Mouse (Mus musculus) hindbrain, embryonic 15.5 days (tissue): ENCODE measurements around the gene Kcnd3. TPM values are rescaled to one million over a fixed set of nuclear protein-coding genes. Genes with fewer than 3 reads are reported as not detected.

ENCODE experiments used
- ATAC-seq: fragments of 200-750 bp; cut with Nextera tagmentation; 2 replicates; pipeline ENCODE4 v1.8.0; 2017; ENCODE audit warnings: low read depth, moderate number of reproducible peaks, moderate TSS enrichment; ENCODE audit not compliant: low FRiP score
- H3K27ac ChIP-seq: fragments of 300-500 bp; sonication (generic); replicated peaks from 2 replicates; pipeline ENCODE4 v1.5.1; 2015; ENCODE audit warnings: mild to moderate bottlenecking, inconsistent platforms
- H3K27me3 ChIP-seq: fragments of 300-500 bp; sonication (generic); 2 replicates; pipeline ENCODE4 v1.6.1; 2015; ENCODE audit warnings: control low read depth, inconsistent platforms
- H3K36me3 ChIP-seq: fragments of 300-500 bp; sonication (generic); 2 replicates; pipeline ENCODE4 v1.6.1; 2015; ENCODE audit warnings: control low read depth, inconsistent platforms
- H3K4me1 ChIP-seq: fragments of 300-500 bp; sonication (generic); replicated peaks from 2 replicates; pipeline ENCODE4 v1.6.1; 2015; ENCODE audit warnings: control low read depth, inconsistent platforms
- H3K4me2 ChIP-seq: fragments of 300-500 bp; sonication (generic); 2 replicates; pipeline ENCODE4 v1.6.1; 2015; ENCODE audit warnings: moderate library complexity, mild to moderate bottlenecking, inconsistent platforms
- H3K4me3 ChIP-seq: fragments of 300-500 bp; sonication (generic); 2 replicates; pipeline ENCODE4 v1.5.1; 2015; ENCODE audit warnings: mild to moderate bottlenecking, inconsistent platforms
- H3K9ac ChIP-seq: fragments of 300-500 bp; sonication (generic); 2 replicates; pipeline ENCODE4 v1.6.1; 2015; ENCODE audit warnings: inconsistent platforms
- H3K9me3 ChIP-seq: fragments of 300-500 bp; sonication (generic); 2 replicates; pipeline ENCODE4 v1.6.1; 2016; ENCODE audit warnings: control low read depth, inconsistent platforms
- WGBS: fragments of 180-500 bp; shearing (Covaris S2); methylation state at CpG from one replicate; pipeline ENCODE4 v1.1.7; 2015; 5-methylcytosine and 5-hydroxymethylcytosine counted together
- polyA plus RNA-seq: library from polyadenylated mRNA; unstranded; fragments of >200 nt; fragmentation: Nextera tagmentation; extraction: Ambion mirVana; gene quantifications from 2 replicates; pipeline ENCODE4 v1.2.1, GENCODE M21; 2015

Gene Kcnd3
- polyA plus RNA-seq, 1 experiment from 2014 or later: 10.0 TPM

DNA sequence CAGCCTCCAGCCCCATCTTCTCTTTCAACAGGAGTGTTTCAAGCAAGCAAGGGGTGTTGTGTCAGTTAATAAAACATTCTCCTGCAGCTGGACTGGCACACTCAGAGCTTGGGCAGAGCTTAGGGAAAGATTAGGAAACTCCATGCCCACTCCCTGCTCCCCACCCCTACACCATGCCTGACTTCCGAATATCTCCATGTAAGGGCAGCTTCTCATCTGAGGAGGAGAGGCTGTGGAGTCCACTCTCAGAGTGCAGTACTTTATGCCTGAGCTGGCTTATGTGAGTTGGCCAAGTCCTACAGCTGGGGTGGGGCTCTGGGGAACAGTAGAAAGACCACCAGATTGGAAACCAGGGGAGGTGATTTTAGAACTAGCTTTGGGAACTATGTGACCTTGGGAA lies 20.4 kb downstream of the Kcnd3 start:
- Histone ChIP-seq H3K4me2 (no peak overlapping the region), H3K9me3 (no peaks in the 10 kb centered on the region), H3K4me3 (no peak overlapping the region), H3K27ac (no peak overlapping the region), H3K36me3 (no peaks in the 10 kb centered on the region), H3K4me1 (no peaks in the 10 kb centered on the region), H3K9ac (no peak overlapping the region), H3K27me3 (no peaks in the 10 kb centered on the region)
- no peak for ATAC-seq
- 97% methylated on average over 1 of the region's 1 CpGs for WGBS

DNA sequence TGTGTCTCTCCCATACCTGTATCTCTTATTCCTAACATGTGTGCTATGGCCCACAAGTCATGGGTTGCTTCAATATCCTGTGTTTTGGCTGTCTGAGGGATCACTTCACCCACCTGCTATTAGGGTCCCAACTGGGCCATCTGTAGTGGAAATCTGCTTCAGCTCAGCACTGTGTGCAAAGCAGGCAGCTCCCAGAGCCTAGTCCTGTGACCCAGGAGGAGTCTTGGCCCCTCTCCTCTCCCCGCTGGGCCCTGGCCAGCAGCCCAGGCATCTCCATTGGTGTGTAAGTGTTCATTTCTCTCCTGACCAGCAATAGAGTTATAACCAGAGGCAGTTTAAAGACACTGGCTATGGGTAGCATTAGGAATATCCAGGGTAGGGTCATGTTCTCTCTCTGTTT lies 24.3 kb downstream of the Kcnd3 start:
- H3K27me3 ChIP-seq: no peaks in the 10 kb centered on the region
- H3K27ac ChIP-seq: no peak overlapping the region
- peak; percentile 59; the same call in 1 of the 2 replicates for ATAC-seq
- WGBS: 43% methylated on average over 1 of the region's 1 CpGs
- peaks cover 15% of the 10 kb centered on the region for H3K4me1 ChIP-seq
- H3K4me2 ChIP-seq: no peak overlapping the region
- H3K4me3 ChIP-seq: no peak overlapping the region
- no peaks in the 10 kb centered on the region for H3K9me3 ChIP-seq
- H3K36me3 ChIP-seq: no peaks in the 10 kb centered on the region
- no peak overlapping the region for H3K9ac ChIP-seq

DNA sequence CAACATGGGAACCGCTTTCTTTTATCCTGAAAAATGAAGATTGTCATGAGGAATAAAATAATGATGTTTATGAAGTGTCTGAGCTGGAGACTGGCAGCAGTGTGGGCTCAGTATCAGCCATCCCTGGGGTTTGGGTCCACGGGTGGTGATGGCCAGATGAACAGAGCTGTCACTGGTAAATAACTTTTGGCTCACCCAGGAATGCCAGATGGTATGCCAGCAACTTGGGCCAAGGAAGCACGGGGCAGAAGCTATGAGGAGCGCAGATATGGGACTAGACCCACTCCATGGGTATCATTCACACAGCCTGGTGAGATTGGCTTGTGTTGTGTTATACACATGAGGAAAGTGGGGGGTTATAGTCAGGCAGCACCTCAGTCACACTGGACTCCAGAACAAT lies 26.7 kb downstream of the Kcnd3 start:
- Histone ChIP-seq H3K27me3 (no peaks in the 10 kb centered on the region), H3K27ac (no peak overlapping the region), H3K9ac (no peak overlapping the region), H3K9me3 (no peaks in the 10 kb centered on the region), H3K4me2 (no peak overlapping the region), H3K36me3 (no peaks in the 10 kb centered on the region), H3K4me1 (peaks cover 38% of the 10 kb centered on the region), H3K4me3 (no peak overlapping the region)
- ATAC-seq: no peak
- whole genome bisulfite sequencing: 80% methylated on average over 4 of the region's 4 CpGs

DNA sequence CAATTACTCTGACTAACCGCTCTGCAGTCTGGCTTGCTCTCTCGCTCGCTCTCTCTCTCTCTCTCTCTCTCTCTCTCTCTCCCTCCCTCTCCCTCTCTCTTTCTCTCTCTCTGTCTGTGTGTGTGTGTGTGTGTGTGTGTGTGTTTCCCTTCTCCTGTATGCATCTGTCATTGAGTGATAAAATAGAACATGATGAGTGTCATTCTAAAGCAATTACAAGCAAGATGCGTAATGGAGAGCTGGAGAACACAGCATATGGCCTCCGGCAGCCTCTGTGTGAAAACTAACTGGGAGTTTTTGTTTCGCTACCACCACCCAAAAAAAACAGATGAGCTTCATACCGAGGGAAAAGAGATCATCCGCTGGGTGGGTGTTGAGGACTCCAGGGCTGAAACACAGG lies 29.3 kb downstream of the Kcnd3 start:
- no peaks in the 10 kb centered on the region for H3K36me3 ChIP-seq
- H3K9ac ChIP-seq: no peak overlapping the region; the same call in 1 of the 2 replicates
- no peaks in the 10 kb centered on the region for H3K27me3 ChIP-seq
- ATAC-seq: no peak
- no peak overlapping the region for H3K4me3 ChIP-seq
- WGBS: 29% methylated on average over 8 of the region's 8 CpGs
- H3K4me1 ChIP-seq: peaks cover 40% of the 10 kb centered on the region
- peak overlapping the region; percentile 43 for H3K27ac ChIP-seq
- peak overlapping the region; percentile 18; the same call in 1 of the 2 replicates for H3K4me2 ChIP-seq
- no peaks in the 10 kb centered on the region for H3K9me3 ChIP-seq

DNA sequence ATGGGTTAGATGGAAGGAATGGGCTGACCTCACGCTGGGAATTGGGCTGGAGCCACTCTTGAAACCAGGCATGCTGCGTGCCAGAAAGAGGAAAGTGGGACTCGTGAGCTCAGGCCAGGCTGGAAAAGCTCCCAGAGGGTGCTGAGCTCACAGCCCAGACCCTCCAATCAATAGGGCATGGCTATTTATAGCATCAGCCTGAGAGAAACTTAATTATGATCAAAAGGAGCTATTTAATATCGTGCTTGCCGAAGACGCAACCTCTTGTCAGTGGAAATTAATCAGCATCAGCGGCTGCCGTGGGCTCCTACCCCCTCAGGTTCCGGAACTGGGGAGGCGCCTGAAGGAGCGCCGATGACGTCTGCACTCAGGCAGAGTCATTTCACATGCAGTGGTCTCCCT lies 31.5 kb downstream of the Kcnd3 start:
- H3K4me2 ChIP-seq: peak overlapping the region; percentile 30; the same call in 1 of the 2 replicates
- H3K4me1 ChIP-seq: peaks cover 40% of the 10 kb centered on the region
- H3K9me3 ChIP-seq: no peaks in the 10 kb centered on the region
- no peak overlapping the region for H3K4me3 ChIP-seq
- peak; percentile 43; the same call in 1 of the 2 replicates for ATAC-seq
- no peak overlapping the region for H3K27ac ChIP-seq
- no peaks in the 10 kb centered on the region for H3K27me3 ChIP-seq
- WGBS: 34% methylated on average over 13 of the region's 13 CpGs
- H3K36me3 ChIP-seq: no peaks in the 10 kb centered on the region
- H3K9ac ChIP-seq: no peak overlapping the region

DNA sequence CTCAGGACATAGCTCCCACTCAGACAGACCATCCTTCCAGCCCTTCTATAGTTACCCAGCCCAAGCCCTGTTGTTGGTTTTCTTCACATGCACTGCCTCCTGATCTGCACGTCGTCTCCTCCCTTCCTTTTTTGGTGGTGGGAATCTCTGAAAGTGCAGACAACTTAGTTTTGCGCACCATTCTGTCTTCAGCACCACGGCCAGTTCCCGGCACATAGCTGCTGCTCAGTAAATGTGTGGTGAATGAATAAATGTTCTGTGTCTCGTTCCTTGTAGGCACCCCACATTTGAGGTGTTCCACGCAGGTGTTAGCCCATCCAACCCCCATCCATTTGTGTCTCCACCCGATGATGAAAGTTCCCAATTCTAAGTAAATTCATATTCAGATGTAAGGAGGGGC lies 35.0 kb downstream of the Kcnd3 start:
- Histone ChIP-seq H3K9ac (no peak overlapping the region), H3K36me3 (no peaks in the 10 kb centered on the region), H3K4me1 (peaks cover 29% of the 10 kb centered on the region), H3K27me3 (no peaks in the 10 kb centered on the region), H3K4me2 (no peak overlapping the region), H3K27ac (no peak overlapping the region), H3K9me3 (no peaks in the 10 kb centered on the region), H3K4me3 (no peak overlapping the region)
- ATAC-seq: no peak
- 57% methylated on average over 8 of the region's 8 CpGs for WGBS

DNA sequence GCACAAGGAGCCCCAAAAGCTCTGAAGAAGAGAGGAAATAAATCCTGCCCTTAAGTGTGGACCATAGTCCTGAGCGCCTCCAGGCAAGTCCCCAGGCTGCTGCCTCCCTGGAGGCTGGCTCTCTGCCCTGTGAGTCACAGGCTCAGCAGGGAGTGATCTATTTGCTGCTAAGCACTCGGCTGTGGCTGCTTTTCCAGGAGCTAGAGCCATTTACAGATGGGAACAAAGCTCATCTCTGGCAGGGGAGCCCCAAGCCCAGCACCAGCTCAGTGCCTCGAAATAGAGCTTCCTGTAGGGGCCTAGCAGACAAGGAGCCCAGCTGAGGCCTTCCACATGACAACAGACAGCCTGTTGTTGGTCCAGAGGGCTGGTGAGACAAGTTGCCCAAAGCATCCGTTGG lies 37.5 kb downstream of the Kcnd3 start:
- H3K4me2 ChIP-seq: no peak overlapping the region
- H3K9me3 ChIP-seq: no peaks in the 10 kb centered on the region
- ATAC-seq: peak; percentile 27
- no peak overlapping the region for H3K9ac ChIP-seq
- H3K4me3 ChIP-seq: no peak overlapping the region
- no peaks in the 10 kb centered on the region for H3K27me3 ChIP-seq
- WGBS: 17% methylated on average over 4 of the region's 4 CpGs
- no peaks in the 10 kb centered on the region for H3K36me3 ChIP-seq
- peaks cover 24% of the 10 kb centered on the region for H3K4me1 ChIP-seq
- peak overlapping the region; percentile 4 for H3K27ac ChIP-seq

DNA sequence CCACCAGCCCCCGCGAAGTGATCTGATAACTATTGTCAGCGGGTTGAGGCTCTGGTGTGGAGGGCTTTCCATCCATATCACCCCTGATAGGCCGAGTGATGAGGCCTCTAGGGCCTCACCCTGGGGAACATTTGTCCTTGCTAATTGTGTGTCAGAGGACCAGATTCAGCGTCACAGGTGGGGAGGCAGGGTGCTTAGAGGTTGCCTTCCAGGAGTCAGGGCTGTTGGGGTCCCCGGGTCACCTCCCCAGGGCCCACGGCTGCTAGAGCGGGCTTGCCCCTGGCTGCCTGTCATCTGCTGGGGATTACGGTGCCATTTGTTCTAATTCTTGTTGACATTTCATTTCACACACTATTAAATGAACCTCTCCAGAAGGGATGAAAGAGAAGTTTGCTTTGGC lies 42.8 kb downstream of the Kcnd3 start:
- no peak overlapping the region for H3K9ac ChIP-seq
- 55% methylated on average over 9 of the region's 9 CpGs for WGBS
- no peak overlapping the region for H3K4me2 ChIP-seq
- H3K27me3 ChIP-seq: no peaks in the 10 kb centered on the region
- no peak overlapping the region for H3K4me3 ChIP-seq
- no peaks in the 10 kb centered on the region for H3K36me3 ChIP-seq
- peaks cover 33% of the 10 kb centered on the region for H3K4me1 ChIP-seq
- H3K9me3 ChIP-seq: no peaks in the 10 kb centered on the region
- H3K27ac ChIP-seq: no peak overlapping the region
- no peak for ATAC-seq

DNA sequence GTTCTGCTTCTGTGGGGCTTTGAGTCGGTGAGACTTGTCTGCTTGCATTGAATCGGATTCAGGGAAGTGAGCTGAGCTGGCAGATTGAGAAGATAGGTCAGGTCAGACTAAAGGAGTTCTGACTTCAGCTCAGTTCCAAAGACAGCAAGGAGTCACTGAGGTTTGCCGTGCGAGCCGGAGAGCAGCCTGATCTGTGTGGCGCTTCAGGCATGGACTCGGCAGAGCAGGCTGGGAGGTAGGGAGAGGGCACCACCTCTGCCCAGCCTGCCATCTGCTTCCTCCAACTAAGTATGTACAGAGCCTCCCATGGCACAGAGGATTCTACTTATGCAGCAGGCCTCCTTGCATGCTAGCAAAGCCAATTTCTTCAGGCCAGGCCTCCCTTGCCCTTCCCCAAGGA lies 44.1 kb downstream of the Kcnd3 start:
- Histone ChIP-seq H3K36me3 (no peaks in the 10 kb centered on the region), H3K9me3 (no peaks in the 10 kb centered on the region), H3K27ac (no peak overlapping the region), H3K4me3 (no peak overlapping the region), H3K4me2 (no peak overlapping the region), H3K9ac (no peak overlapping the region), H3K27me3 (no peaks in the 10 kb centered on the region), H3K4me1 (peaks cover 32% of the 10 kb centered on the region)
- ATAC-seq: 0 out of 2 replicates have a peak, but pooled peaks have one; percentile 39
- 47% methylated on average over 7 of the region's 7 CpGs for WGBS

DNA sequence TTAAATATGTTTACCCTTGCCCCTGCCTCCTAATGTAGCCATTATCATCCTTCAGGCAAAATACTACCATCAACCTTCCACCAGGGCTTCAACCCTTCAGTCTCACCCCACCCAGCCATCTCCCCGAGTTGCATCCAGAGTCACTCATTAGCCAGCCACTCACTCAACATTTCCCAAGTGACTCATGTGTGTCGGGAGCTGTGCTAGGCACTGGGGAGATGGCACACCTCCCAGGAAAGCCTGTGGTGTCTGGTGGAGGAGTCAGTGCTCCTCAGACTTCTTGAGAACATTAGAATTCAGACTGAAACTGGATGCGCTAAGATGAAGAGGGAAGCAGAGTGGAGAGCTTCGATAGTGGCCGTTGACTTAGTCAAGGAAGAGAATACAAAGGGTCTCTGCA lies 44.8 kb downstream of the Kcnd3 start:
- no peaks in the 10 kb centered on the region for H3K9me3 ChIP-seq
- H3K27ac ChIP-seq: no peak overlapping the region
- H3K27me3 ChIP-seq: no peaks in the 10 kb centered on the region
- H3K4me2 ChIP-seq: no peak overlapping the region
- H3K4me1 ChIP-seq: peaks cover 32% of the 10 kb centered on the region
- WGBS: 83% methylated on average over 5 of the region's 5 CpGs
- H3K9ac ChIP-seq: no peak overlapping the region
- ATAC-seq: no peak
- no peaks in the 10 kb centered on the region for H3K36me3 ChIP-seq
- H3K4me3 ChIP-seq: no peak overlapping the region

DNA sequence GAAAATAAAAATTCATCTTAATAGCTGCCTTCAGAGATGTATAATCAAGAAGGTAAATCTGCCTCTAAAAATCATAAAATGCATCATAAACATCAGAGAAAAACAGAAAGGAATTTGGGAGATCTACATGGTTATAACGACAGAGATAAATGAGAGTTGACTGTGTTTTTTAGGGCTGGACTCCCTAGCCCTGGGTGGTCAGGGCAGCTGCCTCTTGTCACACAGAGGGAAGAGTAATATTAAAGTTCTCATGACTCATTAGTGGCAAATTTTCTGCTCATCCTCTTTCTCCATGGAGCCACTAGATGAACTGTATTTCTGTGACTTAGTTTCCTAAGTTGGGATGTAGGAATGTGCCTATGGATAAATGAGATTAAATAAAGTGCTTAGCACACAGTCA lies 48.9 kb downstream of the Kcnd3 start:
- 89% methylated on average over 1 of the region's 1 CpGs for WGBS
- H3K4me2 ChIP-seq: no peak overlapping the region
- no peak for ATAC-seq
- H3K36me3 ChIP-seq: no peaks in the 10 kb centered on the region
- no peak overlapping the region for H3K9ac ChIP-seq
- no peak overlapping the region for H3K27ac ChIP-seq
- H3K4me1 ChIP-seq: peaks cover 16% of the 10 kb centered on the region
- no peaks in the 10 kb centered on the region for H3K27me3 ChIP-seq
- H3K4me3 ChIP-seq: no peak overlapping the region
- no peaks in the 10 kb centered on the region for H3K9me3 ChIP-seq

DNA sequence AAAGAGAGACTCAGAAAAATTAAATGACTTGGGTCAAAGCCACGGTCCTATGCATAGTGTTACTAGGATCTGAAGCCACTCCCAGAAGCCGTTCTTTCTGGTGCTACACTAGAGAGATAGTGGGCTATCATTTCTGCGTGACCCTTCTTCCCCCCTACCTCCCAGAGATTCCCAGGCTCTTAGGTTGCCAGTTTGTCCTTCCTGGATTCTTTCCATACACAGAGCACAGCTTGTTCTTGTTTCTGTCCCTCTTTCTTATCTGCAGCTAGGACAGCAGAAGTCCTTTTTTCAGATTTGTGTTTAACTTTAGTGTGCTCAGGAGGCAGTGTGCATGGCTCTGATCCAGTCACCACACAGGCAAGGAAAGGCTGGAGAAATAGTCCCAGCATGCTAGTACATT lies 52.1 kb downstream of the Kcnd3 start:
- 85% methylated on average over 3 of the region's 3 CpGs for WGBS
- Histone ChIP-seq H3K27me3 (no peaks in the 10 kb centered on the region), H3K4me2 (no peak overlapping the region), H3K9me3 (no peaks in the 10 kb centered on the region), H3K4me1 (peaks cover 25% of the 10 kb centered on the region), H3K36me3 (no peaks in the 10 kb centered on the region), H3K4me3 (no peak overlapping the region), H3K27ac (no peak overlapping the region), H3K9ac (no peak overlapping the region)
- ATAC-seq: no peak

DNA sequence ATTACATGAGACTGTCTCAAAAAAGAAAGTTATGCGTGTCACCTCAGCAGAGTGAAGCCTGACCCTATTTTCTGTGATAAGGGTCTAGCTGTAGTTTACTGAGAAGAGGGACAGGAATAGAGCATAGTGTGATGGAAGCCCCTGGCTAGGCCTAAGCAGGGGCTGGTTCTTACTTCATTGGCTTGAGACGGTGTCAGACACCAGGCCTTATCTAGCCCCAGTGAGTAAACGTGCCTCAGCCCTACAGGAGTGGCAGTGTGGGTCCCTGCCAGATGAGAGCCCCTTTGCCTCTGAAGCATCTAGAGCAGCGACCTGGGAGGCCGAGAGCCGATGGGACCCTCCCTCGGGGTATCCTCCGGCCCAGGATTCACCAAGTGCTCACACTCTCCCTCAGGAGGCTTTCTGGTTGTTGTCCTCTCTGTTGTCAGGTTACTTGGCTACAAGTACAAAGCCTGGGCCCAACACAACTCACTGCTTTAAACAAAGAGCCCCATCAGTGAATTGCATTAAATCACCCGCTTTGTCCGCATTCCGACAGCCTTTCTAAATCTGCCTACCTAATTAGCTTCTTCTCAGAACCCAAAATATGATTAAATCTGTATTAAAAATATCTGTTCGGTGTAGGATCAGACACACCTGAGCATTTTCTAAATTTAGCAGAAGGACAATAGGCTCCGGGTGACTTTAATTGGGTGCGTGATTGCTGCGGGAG lies 53.2 kb downstream of the Kcnd3 start:
- ATAC-seq: peak; percentile 47; the same call in 1 of the 2 replicates
- Histone ChIP-seq H3K36me3 (no peaks in the 10 kb centered on the region), H3K4me3 (no peak overlapping the region), H3K27ac (peak overlapping the region; percentile 65), H3K4me2 (0 out of 2 replicates have a peak overlapping the region, but pooled peaks have one; percentile 14), H3K4me1 (peaks cover 26% of the 10 kb centered on the region), H3K9me3 (no peaks in the 10 kb centered on the region), H3K27me3 (no peaks in the 10 kb centered on the region), H3K9ac (no peak overlapping the region)
- 34% methylated on average over 15 of the region's 15 CpGs for WGBS
